Mouse (Mus musculus) limb, embryonic 11.5 days (tissue): ENCODE results near the gene Rln1. TPM values are rescaled to one million over a fixed set of nuclear protein-coding genes. Genes with fewer than 3 reads are reported as not detected.

Experiments used
- ATAC-seq: fragments of 200-750 bp; cut with Nextera tagmentation; 2 replicates; pipeline ENCODE4 v1.8.0; 2017; ENCODE audit warnings: low read depth; ENCODE audit not compliant: insufficient number of reproducible peaks, low FRiP score, low TSS enrichment
- DNase-seq: peaks from one replicate; pipeline ENCODE4 v3.0.0-alpha.2; 2015; ENCODE audit warnings: low spot score
- H3K27ac ChIP-seq: fragments of 300-500 bp; sonication (generic); replicated peaks from 2 replicates; pipeline ENCODE4 v1.5.1; 2014; ENCODE audit warnings: low read depth, mild to moderate bottlenecking, low read length
- H3K27me3 ChIP-seq: fragments of 300-500 bp; sonication (generic); 2 replicates; pipeline ENCODE4 v1.6.1; 2014; ENCODE audit warnings: mild to moderate bottlenecking, low read length, mixed read lengths; ENCODE audit not compliant: control insufficient read depth, insufficient read depth
- H3K36me3 ChIP-seq: fragments of 300-500 bp; sonication (generic); 2 replicates; pipeline ENCODE4 v1.6.1; 2014; ENCODE audit warnings: mild to moderate bottlenecking, low read length, moderate library complexity, mixed read lengths; ENCODE audit not compliant: control insufficient read depth, insufficient read depth
- H3K4me1 ChIP-seq: fragments of 300-500 bp; sonication (generic); 2 replicates; pipeline ENCODE4 v1.6.1; 2014; ENCODE audit warnings: low read length, mixed read lengths; ENCODE audit not compliant: control insufficient read depth, insufficient read depth
- H3K4me2 ChIP-seq: fragments of 300-500 bp; sonication (generic); 2 replicates; pipeline ENCODE4 v1.6.1; 2014; ENCODE audit warnings: low read depth, mild to moderate bottlenecking, moderate library complexity; ENCODE audit not compliant: severe bottlenecking
- H3K4me3 ChIP-seq: fragments of 300-500 bp; sonication (generic); 2 replicates; pipeline ENCODE4 v1.5.1; 2014; ENCODE audit warnings: low read depth, low read length
- H3K9ac ChIP-seq: fragments of 300-500 bp; sonication (generic); 2 replicates; pipeline ENCODE4 v1.6.1; 2014; ENCODE audit warnings: mild to moderate bottlenecking, low read length
- H3K9me3 ChIP-seq: fragments of 300-500 bp; sonication (generic); 2 replicates; pipeline ENCODE4 v1.6.1; 2016; ENCODE audit warnings: low read length; ENCODE audit not compliant: control insufficient read depth
- WGBS: fragments of 180-500 bp; shearing (Covaris S2); extraction: QIAGEN DNeasy Blood & Tissue Kit; methylation state at CpG from one replicate; pipeline ENCODE4 v1.1.7; 2014; 5-methylcytosine and 5-hydroxymethylcytosine counted together
- polyA plus RNA-seq: library from polyadenylated mRNA; unstranded; fragments of >200 nt; fragmentation: Nextera tagmentation; extraction: Ambion mirVana; gene quantifications from 2 replicates; pipeline ENCODE4 v1.2.1, GENCODE M21; 2014

Rln1 gene
- polyA plus RNA-seq, 1 experiment from 2014 or later = not detected

- Histone ChIP-seq H3K9ac (no peak overlapping the region), H3K27me3 (no peaks in the 10 kb centered on the region), H3K27ac (no peak overlapping the region), H3K4me1 (no peaks in the 10 kb centered on the region), H3K4me3 (no peak overlapping the region), H3K36me3 (peaks cover 9% of the 10 kb centered on the region; the same call in 1 of the 2 replicates), H3K4me2 (no peak overlapping the region), H3K9me3 (no peaks in the 10 kb centered on the region)
- ATAC-seq = no peak
- DNase-seq = no peak
These were observed 38.3 kb downstream of the Rln1 start for GRCm38 (mm10) chr19:29296166-29296565.

- peaks cover 9% of the 10 kb centered on the region; the same call in 1 of the 2 replicates for H3K36me3 ChIP-seq
- no peak overlapping the region for H3K9ac ChIP-seq
- H3K4me2 ChIP-seq = no peak overlapping the region
- H3K4me1 ChIP-seq = no peaks in the 10 kb centered on the region
- ATAC-seq (no peak), DNase-seq (no peak)
- 67% methylated on average over 2 of the region's 2 CpGs for WGBS
- no peaks in the 10 kb centered on the region for H3K9me3 ChIP-seq
- H3K27me3 ChIP-seq = no peaks in the 10 kb centered on the region
- no peak overlapping the region for H3K4me3 ChIP-seq
- no peak overlapping the region for H3K27ac ChIP-seq
These were observed 39.7 kb downstream of the Rln1 start for GRCm38 (mm10) chr19:29294756-29295155.

- peaks cover 9% of the 10 kb centered on the region; the same call in 1 of the 2 replicates for H3K36me3 ChIP-seq
- H3K9ac ChIP-seq = no peak overlapping the region
- H3K4me1 ChIP-seq = no peaks in the 10 kb centered on the region
- no peaks in the 10 kb centered on the region for H3K9me3 ChIP-seq
- no peak overlapping the region for H3K4me2 ChIP-seq
- H3K27me3 ChIP-seq = no peaks in the 10 kb centered on the region
- no peak overlapping the region for H3K27ac ChIP-seq
- DNase-seq (no peak), ATAC-seq (no peak)
- H3K4me3 ChIP-seq = no peak overlapping the region
- 85% methylated on average over 4 of the region's 4 CpGs for WGBS
These were observed 41.9 kb downstream of the Rln1 start for GRCm38 (mm10) chr19:29292546-29292945.

DNA sequence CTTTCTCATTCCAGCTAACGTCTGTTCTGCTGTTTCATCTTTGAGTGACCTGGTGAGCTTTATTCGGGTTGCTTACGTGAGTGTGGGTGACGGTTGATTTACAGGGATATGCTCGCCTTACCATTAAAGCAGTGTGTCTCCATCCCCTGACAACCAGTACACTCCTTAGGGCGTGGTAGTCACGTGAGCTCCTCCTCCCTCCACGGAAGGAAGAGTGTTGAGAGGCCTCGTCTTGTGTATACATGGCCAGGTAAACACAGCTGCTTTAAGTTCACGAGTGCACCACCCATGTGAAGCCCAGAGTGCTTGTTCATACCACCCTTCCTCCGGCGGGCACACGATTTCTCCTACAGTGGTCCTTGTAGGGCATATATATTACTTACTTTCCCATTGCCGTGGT lies 42.9 kb downstream of the Rln1 start:
- Histone ChIP-seq H3K9ac (no peak overlapping the region), H3K4me3 (no peak overlapping the region), H3K27me3 (no peaks in the 10 kb centered on the region), H3K4me1 (no peaks in the 10 kb centered on the region), H3K27ac (no peak overlapping the region), H3K9me3 (no peaks in the 10 kb centered on the region), H3K36me3 (peaks cover 9% of the 10 kb centered on the region; the same call in 1 of the 2 replicates), H3K4me2 (no peak overlapping the region)
- WGBS = 85% methylated on average over 14 of the region's 14 CpGs
- ATAC-seq (no peak), DNase-seq (no peak)

DNA sequence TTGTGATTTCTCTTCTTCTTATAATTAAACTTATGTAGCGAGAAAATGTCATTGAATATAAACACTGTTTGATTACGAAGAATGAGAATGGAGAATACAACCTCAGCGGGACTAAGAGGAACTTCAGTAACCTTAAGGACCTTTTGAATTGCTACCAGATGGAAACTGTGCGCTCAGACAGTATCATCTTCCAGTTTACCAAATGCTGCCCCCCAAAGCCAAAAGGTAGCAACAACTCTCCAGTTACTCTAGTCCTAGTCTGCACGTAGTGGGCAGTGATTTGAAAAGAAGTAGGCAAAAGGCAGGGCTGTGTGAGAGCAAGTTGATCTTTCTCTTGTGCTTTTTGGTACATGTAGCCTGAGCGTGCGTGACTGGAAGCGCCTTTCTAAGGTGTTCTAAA lies 46.6 kb downstream of the Rln1 start:
- ATAC-seq = no peak
- H3K27me3 ChIP-seq = no peaks in the 10 kb centered on the region
- peaks cover 9% of the 10 kb centered on the region; the same call in 1 of the 2 replicates for H3K36me3 ChIP-seq
- no peak for DNase-seq
- no peaks in the 10 kb centered on the region for H3K9me3 ChIP-seq
- H3K4me1 ChIP-seq = no peaks in the 10 kb centered on the region
- no peak overlapping the region for H3K27ac ChIP-seq
- H3K4me2 ChIP-seq = no peak overlapping the region
- no peak overlapping the region for H3K9ac ChIP-seq
- no peak overlapping the region for H3K4me3 ChIP-seq
- WGBS = 59% methylated on average over 8 of the region's 8 CpGs

- Histone ChIP-seq H3K9me3 (no peaks in the 10 kb centered on the region), H3K27ac (no peak overlapping the region), H3K27me3 (no peaks in the 10 kb centered on the region), H3K4me1 (no peaks in the 10 kb centered on the region), H3K4me2 (no peak overlapping the region), H3K9ac (no peak overlapping the region), H3K36me3 (peaks cover 2% of the 10 kb centered on the region; the same call in 1 of the 2 replicates), H3K4me3 (no peak overlapping the region)
- 37% methylated on average over 7 of the region's 7 CpGs for WGBS
- no peak for DNase-seq
- no peak for ATAC-seq
These were observed 49.0 kb downstream of the Rln1 start for GRCm38 (mm10) chr19:29285451-29285869.

Other genes starting within 250 kb of the Rln1 start
- 68.3 and 73.4 TPM in 2 replicates for gene Rcl1, start 233.3 kb downstream of the Rln1 start, polyA plus RNA-seq
- 11.4 and 11.6 TPM in 2 replicates for gene Jak2, start 82.8 kb downstream of the Rln1 start, polyA plus RNA-seq
- gene Insl6, start 9.3 kb downstream of the Rln1 start, polyA plus RNA-seq = 6.9 TPM in 2 replicates
- gene Plgrkt, start 32.7 kb upstream of the Rln1 start, polyA plus RNA-seq = 34.4 and 38.3 TPM in 2 replicates
- gene Cd274, start 32.8 kb upstream of the Rln1 start, polyA plus RNA-seq = 0.04 TPM in 1 of 2 replicates, not detected in the other
- gene Pdcd1lg2, start 76.2 kb upstream of the Rln1 start, polyA plus RNA-seq = not detected in 2 replicates
- gene Ric1, start 187.6 kb upstream of the Rln1 start, polyA plus RNA-seq = 21.9 and 24.5 TPM in 2 replicates